Mouse (Mus musculus): ENCODE measurements at regions not wholly inside any gene's neighbourhood (a gene's known extent, or its start where the extent isn't known, plus 50 kb on each side); places are given as distances from the start of the nearest gene placed in this dataset.
"Not testable (repeated sequence)": the region's sequence is repeated elsewhere in the genome, so short reads cannot be mapped to it uniquely, and the experiment has no call there.

- DNase-seq (ENCODE audit: low spot score in 2 of 2), result no peak
Observed at GRCm38 (mm10) chr8:83837637-83838378, 62.1 kb upstream of the Adgrl1 start.

GRCm38 (mm10) chr8:83829851-83830250 is 70.1 kb upstream of the Adgrl1 start:
- DNase-seq (ENCODE audit: low spot score in 2 of 2), result no peak

DNA sequence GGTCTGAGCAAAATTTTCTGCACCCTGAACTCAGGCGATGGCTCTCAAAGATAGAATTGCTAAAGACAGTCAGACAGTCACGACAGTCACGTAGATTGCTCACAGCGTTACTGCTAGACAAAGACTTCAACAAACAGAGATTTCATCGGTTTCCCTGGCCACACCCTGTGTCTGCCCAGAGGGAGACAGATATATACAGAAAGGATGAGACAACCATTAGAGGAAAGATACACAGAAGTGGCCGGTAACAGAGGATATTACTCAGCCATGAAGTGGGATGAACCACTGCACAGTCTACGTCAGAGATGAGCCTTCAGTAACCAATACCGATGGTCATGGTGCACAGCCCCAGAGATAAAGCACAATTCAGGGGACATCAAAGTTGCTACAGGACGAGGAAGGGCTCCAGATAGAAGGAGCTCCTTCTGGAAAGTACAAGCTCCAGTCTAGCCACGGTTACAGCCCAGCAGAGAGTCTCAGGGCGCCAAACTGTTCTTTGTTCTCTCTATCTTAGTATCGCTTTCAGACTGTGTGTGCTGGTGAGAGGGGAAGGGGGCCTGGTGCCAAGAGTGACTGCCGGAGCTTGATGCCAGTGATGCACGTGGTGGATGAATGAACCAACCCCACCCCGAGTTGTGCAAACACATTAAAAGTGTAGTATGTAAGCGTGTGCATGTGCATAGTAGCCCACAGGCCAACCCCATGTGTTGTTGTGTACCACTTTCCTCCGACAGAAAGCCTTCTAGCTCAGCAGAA is 74.8 kb upstream of the Adgrl1 start:
- no peak for DNase-seq (ENCODE audit: low spot score in 2 of 2)

DNA sequence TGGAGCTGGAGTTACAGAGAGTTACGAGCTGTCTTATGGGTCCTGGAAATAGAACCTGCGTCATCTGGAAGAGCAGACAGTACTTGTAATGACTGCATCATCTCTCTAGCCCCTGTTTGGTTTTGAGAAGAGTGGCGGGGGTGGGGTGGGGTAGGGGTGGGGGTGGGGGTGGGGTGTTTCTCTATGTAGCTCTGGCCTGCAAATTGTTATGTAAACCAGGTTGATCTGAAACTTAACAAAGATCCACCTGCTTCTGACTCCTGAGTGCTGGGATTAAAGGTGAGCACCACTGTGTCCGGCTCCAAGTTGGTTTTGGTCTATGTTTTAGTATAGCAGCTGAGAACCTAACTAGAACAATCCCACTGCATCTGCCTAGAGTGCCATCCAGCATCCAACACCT is 78.0 kb upstream of the Adgre5 start:
- DNase-seq (ENCODE audit: low spot score in 2 of 2), result no peak

DNA sequence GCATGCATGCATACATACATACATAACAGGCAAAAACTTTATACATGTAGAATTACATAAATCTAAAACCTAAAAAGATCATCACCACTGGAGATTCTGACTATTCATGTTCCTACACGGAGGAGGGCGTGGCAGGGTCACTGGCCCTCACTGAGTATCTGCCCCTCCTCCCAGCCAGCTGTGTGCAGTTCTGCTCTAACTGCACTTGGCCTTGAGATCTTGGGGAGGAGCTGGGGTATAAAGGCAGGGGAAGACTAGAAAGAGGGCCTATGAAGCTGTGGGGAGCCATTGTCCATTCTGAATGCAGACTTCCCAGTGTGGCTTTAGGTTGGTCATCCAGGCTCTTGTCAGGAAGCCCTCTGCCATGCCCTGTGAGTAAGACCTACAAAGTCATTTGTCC is 69.5 kb upstream of the Adgre5 start:
- DNase-seq (ENCODE audit: low spot score in 2 of 2), result no peak

- DNase-seq (ENCODE audit: low spot score in 2 of 2), result no peak
Observed at GRCm38 (mm10) chr8:83805612-83806011, 64.5 kb upstream of the Adgre5 start.

DNA sequence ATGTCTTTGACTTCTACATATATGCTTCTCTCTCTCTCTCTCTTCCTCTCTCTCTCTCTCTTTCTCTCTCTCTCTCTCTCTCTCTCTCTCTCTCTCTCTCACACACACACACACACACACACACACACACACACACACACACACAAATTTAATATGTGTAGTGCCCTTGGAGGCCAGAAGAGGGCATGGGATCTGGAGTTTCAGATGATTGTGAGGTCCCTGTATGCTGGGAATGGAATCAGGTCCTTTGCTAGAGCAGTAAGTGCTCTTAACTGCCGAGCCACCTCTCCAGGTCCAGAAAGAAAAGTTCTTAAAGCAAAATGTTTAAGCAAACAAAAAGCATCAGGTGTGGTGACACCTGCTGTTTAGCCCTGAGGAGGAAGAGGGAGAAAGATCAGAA is 62.2 kb upstream of the Adgre5 start:
- not testable (repeated sequence) for DNase-seq (ENCODE audit: low spot score in 2 of 2)

GRCm38 (mm10) chr8:83802506-83802905 is 61.4 kb upstream of the Adgre5 start:
- no peak for DNase-seq (ENCODE audit: low spot score in 2 of 2)

- no peak for DNase-seq (ENCODE audit: low spot score in 2 of 2)
Observed at GRCm38 (mm10) chr8:83799607-83799950, 58.5 kb upstream of the Adgre5 start.

GRCm38 (mm10) chr8:83798881-83799606 is 57.9 kb upstream of the Adgre5 start:
- DNase-seq (ENCODE audit: low spot score in 2 of 2), result no peak

DNA sequence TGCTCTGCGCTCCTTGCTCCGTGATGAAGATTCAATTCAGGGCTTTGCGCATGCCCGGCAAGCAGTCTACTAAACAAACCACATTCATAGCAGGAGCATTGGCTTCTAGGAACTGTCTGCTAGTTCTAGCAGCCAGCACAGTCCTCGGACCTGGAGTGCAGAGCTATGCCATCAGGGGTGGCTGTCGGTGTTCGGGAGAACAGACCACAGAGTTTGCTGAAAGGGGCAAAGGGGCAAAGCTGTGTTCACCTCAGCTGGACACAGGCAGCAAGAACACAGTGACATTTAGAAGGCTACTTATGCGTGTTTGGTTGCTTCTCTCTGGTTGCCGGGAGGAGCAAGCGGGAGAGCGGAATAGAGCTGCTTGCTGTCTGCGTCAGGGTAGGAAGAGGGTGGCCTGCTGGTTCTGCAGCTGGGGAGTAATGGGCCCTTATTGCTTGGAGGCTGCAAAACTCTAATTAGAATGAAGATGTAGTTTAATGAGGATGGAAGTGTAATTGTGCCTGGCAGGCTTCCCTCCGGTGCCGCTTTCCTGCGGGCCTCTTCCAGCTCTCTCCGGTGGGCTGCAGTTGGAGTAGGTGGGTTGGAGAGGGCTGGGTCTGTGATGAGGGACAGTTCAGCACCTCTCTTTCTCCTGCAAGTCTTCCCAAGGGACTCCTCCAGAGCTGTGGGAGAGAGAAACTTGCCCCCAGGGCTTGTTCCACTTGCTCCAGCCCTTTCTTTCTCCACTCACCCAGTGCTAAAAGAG is 52.5 kb upstream of the Adgre5 start:
- DNase-seq (ENCODE audit: low spot score in 2 of 2), result peak; percentile 16 to 28
